Mouse (Mus musculus) liver, adult (tissue): ENCODE data around the gene Adamts1.

ENCODE experiments used
- GATA4 ChIP-seq: IDR thresholded peaks from 2 replicates; pipeline ENCODE4 v1.6.1; 2014; ENCODE audit warnings: mild to moderate bottlenecking, low read length; ENCODE audit not compliant: insufficient replicate concordance

The Adamts1 gene

GRCm38 (mm10) chr16:85795731-85796130, 7.2 kb downstream of the Adamts1 start:
- no peak for TF ChIP-seq GATA4

GRCm38 (mm10) chr16:85793166-85793830, 9.6 kb downstream of the Adamts1 start:
- TF ChIP-seq GATA4, result no peak

- no peak for TF ChIP-seq GATA4
These were observed 21.8 kb downstream of the Adamts1 start for GRCm38 (mm10) chr16:85781076-85781475.

- TF ChIP-seq GATA4, result no peak
These were observed 23.1 kb downstream of the Adamts1 start for GRCm38 (mm10) chr16:85779775-85780174.

- no peak for TF ChIP-seq GATA4
These were observed 30.6 kb downstream of the Adamts1 start for GRCm38 (mm10) chr16:85772272-85772671.

- no peak for TF ChIP-seq GATA4
These were observed 35.6 kb downstream of the Adamts1 start for GRCm38 (mm10) chr16:85767341-85767740.

GRCm38 (mm10) chr16:85765697-85766096, 37.2 kb downstream of the Adamts1 start:
- TF ChIP-seq GATA4, result no peak

- TF ChIP-seq GATA4, result no peak
These were observed 37.7 kb downstream of the Adamts1 start for GRCm38 (mm10) chr16:85765167-85765566.

- no peak for TF ChIP-seq GATA4
These were observed 40.8 kb downstream of the Adamts1 start for GRCm38 (mm10) chr16:85762052-85762665.

GRCm38 (mm10) chr16:85760961-85761580, 41.8 kb downstream of the Adamts1 start:
- TF ChIP-seq GATA4, result no peak

GRCm38 (mm10) chr16:85756101-85756819, 46.7 kb downstream of the Adamts1 start:
- peak; percentile 74 for TF ChIP-seq GATA4

GRCm38 (mm10) chr16:85749335-85749734, 53.6 kb downstream of the Adamts1 start:
- TF ChIP-seq GATA4, result no peak

- no peak for TF ChIP-seq GATA4
These were observed 55.1 kb downstream of the Adamts1 start for GRCm38 (mm10) chr16:85747589-85748360.

GRCm38 (mm10) chr16:85746386-85746785, 56.5 kb downstream of the Adamts1 start:
- no peak for TF ChIP-seq GATA4
